Mouse (Mus musculus): Measurements from ENCODE around the gene Pip4k2a.

- TF ChIP-seq POLR2A (IDR thresholded peaks at IDR 0.05; ENCODE audit: borderline replicate concordance, extremely low read depth, low read depth, low read length) (no peak), CTCF (IDR thresholded peaks at IDR 0.05; ENCODE audit: insufficient read depth, low read length) (no peak)
These were observed 54.6 kb downstream of the Pip4k2a start for GRCm38 (mm10) chr2:18943366-18943765.

Measured in lung, adult 2 months (tissue).